Mouse (Mus musculus) adipocyte (in vitro differentiated cells): ENCODE data around the gene Prim2.

ENCODE experiments used
- DNase-seq: peaks from one replicate; pipeline ENCODE4 v3.0.0-alpha.2; 2016; ENCODE audit warnings: low spot score

The Prim2 gene

DNA sequence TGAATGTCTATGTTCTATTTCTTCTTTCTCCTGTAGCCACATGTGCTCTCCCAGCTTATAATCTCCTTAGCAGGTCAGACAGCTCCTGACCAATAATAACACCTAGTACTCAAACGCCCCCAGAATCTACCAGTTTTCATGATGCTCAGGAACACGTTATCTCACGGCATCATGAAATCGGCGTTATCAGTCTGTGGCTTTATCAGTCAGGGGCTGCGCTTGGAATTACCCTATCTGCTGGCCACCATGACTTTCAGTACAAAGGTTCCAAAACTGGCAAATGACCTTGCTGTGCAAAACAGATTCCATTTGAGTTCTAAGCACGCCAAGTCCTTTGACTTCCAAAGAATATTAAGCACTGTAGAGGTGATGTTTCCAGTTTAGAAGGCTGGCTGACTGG lies 127.9 kb downstream of the Prim2 start:
- no peak for DNase-seq

GRCm38 (mm10) chr1:33537948-33538347 lies 131.6 kb downstream of the Prim2 start:
- no peak for DNase-seq

DNA sequence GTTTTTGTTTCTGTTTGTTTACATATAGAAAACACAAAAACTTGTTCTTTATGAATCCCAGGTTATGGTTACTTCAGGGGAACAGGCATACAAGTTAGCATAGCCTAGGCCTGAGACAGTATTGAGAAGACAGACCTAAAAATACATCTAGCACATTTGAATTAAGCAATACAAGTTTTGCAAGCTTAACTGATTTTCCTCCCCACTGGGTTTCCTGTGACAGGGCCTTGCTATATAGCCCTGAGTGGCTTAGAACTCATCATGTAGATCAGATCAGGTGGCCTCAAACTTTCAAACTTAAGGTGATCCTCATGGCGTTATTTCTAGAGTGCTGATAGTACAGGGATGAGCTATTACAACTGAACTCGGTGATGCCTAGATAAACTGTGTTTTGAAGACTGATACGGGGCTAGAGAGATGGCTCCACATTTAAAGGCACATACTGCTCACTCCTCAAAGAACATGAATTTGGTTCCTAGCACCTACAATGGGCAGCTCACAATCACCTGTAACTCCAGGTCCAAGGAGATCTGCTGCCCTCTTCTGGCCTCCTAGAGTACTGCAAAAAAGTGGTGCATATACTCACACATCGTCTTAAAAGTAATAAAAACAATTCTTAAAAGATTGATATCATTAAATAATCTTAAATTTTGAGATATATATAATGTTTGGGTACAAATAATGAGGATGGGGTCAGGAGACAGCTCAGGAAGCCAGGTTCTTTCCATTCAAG lies 133.2 kb downstream of the Prim2 start:
- DNase-seq: no peak

DNA sequence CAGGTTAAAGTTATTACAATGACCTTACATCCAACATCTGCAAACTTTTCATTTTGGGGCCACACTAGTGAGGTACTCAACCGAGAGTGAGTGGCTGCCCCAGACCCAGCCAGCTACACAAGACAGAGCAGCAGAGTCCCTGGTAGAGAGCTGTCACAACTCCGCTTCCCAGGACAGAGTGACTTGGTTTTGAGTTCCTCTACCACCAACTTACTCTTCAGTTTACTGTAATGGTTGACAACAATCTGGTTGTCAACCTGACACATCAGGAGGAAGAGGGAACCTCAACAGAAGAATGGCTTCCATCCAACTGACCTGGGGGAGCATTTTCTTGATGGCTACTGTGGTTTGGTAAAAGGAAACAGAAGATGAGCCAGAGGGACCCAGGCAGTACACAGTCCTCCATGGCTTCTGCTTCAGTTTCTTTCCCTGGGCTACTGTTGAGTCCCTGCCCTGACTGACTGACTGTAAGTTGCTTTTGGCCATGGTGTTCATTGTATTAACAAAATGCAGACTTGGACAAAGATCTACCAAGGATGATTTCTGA lies 134.4 kb downstream of the Prim2 start:
- no peak for DNase-seq

DNA sequence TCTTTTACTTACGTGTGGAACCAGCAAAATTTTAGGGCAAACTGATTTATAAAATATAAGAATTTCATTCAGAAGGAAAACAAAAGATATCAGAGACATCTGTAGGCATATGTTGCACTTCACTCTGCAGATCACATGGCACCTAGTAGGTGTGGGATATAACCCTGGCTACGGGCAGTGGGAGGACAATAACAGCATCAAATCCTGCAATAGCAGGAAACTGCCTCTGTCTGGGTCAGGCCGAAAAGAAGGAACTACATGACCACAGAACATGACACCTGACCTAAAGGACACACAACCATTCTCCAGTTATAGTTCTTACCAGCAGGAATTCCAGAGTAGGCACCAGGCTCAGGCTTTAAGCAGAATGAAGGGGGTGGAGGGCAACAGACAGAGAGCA lies 137.7 kb downstream of the Prim2 start:
- DNase-seq: no peak

GRCm38 (mm10) chr1:33531097-33531856 lies 138.3 kb downstream of the Prim2 start:
- DNase-seq: no peak

GRCm38 (mm10) chr1:33530491-33530890 lies 139.1 kb downstream of the Prim2 start:
- no peak for DNase-seq

DNA sequence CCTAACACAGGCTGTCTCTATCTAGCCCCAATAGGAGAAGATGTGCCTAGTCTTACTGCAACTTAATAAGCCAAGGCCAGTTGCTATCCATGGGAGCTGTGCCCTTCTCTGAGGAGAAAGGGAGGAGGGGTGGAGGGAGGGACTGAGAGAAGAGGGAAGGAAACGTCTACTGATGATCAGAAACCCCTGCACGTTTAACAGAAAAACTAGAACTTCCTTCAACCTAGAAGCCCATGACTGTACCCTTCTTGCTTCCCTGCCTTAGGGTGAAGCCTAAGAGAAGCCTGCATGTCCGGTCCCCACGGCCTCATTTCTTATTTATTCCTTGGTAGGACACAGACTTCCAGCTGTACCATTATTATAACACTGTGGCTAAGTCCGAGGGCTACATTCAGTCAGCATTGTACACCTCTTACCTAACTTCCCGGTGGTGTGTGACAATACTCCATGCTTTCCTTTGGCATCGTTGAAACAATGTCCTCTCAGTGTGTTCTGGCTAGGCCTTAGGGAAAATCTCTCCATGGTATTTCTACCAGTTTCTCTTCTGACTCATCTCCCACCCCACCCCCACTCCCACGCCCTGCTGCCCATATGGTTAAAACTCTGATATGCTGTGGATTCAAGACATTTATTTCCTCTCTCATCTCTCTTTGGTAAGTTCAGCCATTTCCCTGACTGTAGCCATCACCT lies 139.9 kb downstream of the Prim2 start:
- peak; percentile 24 for DNase-seq

GRCm38 (mm10) chr1:33527352-33527863 lies 142.2 kb downstream of the Prim2 start:
- DNase-seq: no peak

GRCm38 (mm10) chr1:33523223-33523622 lies 146.4 kb downstream of the Prim2 start:
- DNase-seq: no peak

GRCm38 (mm10) chr1:33515124-33515523 lies 154.5 kb downstream of the Prim2 start:
- no peak for DNase-seq

DNA sequence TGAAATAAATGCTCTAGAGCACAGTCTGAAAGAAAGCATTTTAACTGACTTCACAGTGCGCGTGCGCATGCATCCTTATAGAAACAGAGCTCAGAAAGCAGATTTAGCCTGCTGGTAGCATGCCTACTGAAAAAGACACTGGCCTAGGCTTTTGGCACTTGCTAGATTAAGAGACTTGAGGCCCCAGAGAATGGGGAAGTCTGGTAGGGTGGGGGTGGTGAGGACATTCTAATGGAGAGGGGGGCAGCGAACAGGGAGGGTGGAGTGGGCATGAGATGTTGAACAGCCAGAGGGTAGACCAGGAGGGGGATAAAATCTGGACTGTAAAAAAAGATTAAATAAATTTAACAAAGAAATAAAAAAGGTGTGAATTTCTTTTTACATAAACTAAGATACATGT lies 158.3 kb downstream of the Prim2 start:
- no peak for DNase-seq

DNA sequence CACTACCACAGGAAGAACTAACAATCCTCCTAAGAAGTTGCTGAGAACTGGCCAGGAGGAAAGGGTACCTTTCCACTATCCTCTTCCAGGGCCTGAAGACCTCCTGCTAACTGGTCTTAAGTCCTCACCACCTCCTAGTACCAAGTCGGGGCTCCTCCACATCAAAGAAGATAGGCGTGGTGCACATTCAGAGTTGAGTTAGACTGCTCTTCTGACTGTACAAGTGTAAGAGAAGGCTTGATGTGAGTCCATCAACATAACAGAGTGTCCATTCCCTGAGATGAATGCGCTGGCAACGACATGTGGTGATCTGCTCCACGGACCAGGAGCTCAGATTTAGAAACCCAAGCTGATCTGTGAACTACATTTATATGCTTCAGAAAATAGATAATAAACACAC lies 165.2 kb downstream of the Prim2 start:
- DNase-seq: no peak

DNA sequence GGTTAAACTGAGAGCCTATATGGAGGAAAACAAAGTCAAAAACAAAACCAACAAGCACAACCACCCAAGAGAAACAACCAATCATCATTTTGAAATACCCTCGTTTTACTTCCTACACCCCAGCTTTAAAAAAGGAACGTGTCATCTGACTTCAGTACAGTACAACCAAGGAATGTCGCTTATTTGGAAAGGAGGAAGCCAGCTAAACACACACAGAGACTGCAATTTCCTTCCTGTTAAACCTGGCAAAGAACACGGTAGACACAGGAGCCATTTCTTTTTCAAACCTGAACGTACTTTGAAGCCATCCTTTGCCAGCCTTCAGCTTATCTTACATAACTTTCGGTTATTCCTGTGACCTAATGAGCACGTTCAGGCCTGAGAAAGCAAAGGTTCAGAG lies 166.7 kb downstream of the Prim2 start:
- no peak for DNase-seq

- no peak for DNase-seq
Measured at GRCm38 (mm10) chr1:33502298-33502697, 167.3 kb downstream of the Prim2 start.

DNA sequence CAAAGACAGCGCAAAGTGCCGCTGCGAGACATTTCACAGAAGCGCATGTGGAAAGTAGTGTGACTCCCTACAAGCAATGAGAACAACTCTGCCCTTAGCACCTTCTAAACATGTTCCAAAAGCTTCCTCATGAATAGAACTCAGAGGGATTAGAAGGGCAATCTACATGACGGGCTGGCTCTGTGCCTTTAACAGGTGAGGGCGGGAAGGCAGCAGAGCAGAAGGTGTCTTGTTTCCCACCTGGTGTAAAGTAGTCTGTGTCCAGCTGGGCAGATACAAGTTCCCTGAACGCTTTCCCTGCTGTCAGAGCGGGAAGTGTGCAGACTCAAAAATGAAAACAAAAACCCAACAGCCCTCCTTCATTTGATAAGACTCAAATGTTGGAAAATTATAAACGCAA lies 169.5 kb downstream of the Prim2 start:
- DNase-seq: no peak

DNA sequence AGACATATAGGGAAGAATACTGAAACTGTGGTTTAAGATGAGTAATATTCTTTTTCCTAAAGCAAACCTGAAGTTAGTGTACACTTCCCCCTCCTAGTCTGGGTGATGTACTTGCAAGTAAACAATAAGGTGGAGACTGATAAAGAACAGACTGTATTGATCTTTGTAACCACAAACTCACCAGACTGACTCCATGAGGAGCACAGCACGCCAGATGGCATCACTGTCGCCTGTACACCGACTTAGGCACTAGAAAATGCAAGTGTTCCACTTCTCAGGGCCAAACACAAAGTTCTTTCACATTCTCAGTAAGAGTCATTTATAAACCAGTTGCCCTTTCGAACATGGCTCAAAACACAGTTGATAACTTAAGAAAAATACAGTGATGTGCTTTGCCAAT lies 170.0 kb downstream of the Prim2 start:
- DNase-seq: no peak

GRCm38 (mm10) chr1:33496128-33496527 lies 173.5 kb downstream of the Prim2 start:
- no peak for DNase-seq

DNA sequence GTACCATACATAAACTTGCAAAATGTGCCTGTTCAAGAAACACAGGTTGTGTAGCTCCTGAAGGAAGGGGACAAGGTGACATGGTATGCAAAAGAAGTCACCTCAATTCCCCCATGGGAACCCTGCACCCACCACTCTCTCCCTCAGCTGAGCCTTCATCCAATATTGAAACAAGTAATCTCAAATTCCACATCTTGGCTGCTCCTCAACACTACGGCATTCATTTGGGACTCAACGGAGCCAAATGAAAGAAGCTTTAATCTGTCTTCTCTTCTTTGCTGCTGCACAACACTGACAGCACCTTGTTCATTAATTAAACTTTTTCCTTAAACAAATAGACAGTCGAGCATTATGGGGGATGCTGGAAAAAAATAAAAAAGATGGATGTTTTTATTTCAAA lies 174.0 kb downstream of the Prim2 start:
- DNase-seq: no peak

GRCm38 (mm10) chr1:33495203-33495553 lies 174.4 kb downstream of the Prim2 start:
- no peak for DNase-seq

DNA sequence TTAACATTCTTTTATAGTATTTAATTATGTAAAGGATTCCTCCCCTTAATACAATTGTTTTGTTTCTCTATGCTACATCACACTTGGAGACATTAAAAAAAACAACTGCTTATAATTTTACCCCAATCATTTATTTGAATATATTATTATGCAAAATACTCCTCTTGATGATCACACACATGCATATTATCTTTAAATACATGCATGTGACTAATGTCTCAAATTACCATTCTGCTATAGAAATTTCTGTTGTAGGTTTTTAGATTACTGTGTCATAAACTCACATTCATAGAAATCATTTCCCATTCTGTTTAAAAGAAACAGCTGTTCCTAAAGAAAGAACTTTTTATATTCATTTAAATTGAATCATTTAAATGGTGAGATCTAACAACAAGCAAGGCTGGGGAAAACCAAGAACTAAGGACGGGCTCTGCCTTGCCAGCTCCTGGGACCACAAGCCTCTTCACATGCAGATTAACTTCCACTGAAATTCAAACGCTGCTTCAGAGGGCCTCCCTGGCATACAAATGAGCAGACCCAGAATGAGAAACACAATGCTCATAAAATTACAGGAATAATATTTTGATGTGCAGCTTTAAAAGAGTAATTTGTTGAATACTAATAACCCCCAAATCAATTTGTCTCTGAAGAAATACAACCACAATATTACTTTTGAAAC lies 174.9 kb downstream of the Prim2 start:
- no peak for DNase-seq

DNA sequence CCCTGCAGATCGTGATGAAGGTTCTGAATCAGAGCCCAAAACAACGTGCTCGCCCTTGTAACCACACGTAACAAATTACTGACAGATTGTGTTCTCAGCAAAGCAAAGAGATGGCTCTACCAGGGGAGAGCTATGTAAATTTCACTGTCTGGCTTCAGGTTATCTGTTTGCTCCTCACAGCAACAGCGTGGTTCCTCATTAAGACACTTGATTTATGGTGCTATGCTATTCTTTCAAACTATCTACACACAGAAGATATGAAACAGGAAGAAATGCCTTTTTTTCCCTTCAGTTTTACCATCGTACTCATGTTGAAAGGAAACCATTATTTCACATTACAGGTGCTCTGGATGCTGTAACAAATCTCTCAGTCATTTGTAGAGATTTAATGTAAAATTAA lies 179.4 kb downstream of the Prim2 start:
- no peak for DNase-seq
